Mouse (Mus musculus): ENCODE data around the gene Clpx. TPM values are rescaled to one million over a fixed set of nuclear protein-coding genes. Genes with fewer than 3 reads are reported as not detected.

Clpx gene
- total and polyA plus RNA-seq, 3 experiments = 32.4 to 38.8 TPM; not detected in 1

GRCm38 (mm10) chr9:65363684-65364083, 69.6 kb downstream of the Clpx start:
- H3K36me3 ChIP-seq (ENCODE audit: control insufficient read depth in 1 of 2, insufficient read depth in 2 of 2, low read length in 2 of 2) = 0 out of 4 replicates have a peak, but pooled peaks cover 0 to 2% of the 10 kb centered on the region in 2 experiments
- no peaks in the 10 kb centered on the region for H3K9me3 ChIP-seq (replicated peaks; ENCODE audit: insufficient read depth, low read length)
- TF ChIP-seq ELF1 (IDR thresholded peaks at IDR 0.05; ENCODE audit: low read depth, low read length) (no peak), MYC (IDR thresholded peaks at IDR 0.05; ENCODE audit: low read depth, low read length) (no peak), CHD1 (IDR thresholded peaks at IDR 0.05; ENCODE audit: low read depth, low read length) (no peak), GABPA (IDR thresholded peaks at IDR 0.05; ENCODE audit: low read depth, low read length) (no peak), MYB (IDR thresholded peaks at IDR 0.05; ENCODE audit: low read depth, low read length) (no peak), NELFE (IDR thresholded peaks at IDR 0.05; ENCODE audit: low read depth, low read length) (no peak), MAFK (IDR thresholded peaks at IDR 0.05; ENCODE audit: borderline replicate concordance, low read depth, low read length) (no peak), SMC3 (IDR thresholded peaks at IDR 0.05; ENCODE audit: low read depth, low read length) (no peak), RCOR1 (IDR thresholded peaks at IDR 0.05; ENCODE audit: low read depth, low read length) (no peak), TCF12 (IDR thresholded peaks at IDR 0.05; ENCODE audit: low read depth, low read length) (no peak), MAZ (IDR thresholded peaks at IDR 0.05; ENCODE audit: low read depth, low read length) (no peak), E2F4 (IDR thresholded peaks at IDR 0.05; ENCODE audit: borderline replicate concordance, low read depth, low read length) (no peak), GATA1 (IDR thresholded peaks at IDR 0.05; ENCODE audit: low read depth, low read length) (no peak), CHD2 (IDR thresholded peaks at IDR 0.05; ENCODE audit: low read length) (no peak)
- no peak overlapping the region for H3K4me3 ChIP-seq (ENCODE audit: control insufficient read depth in 1 of 2, insufficient read depth in 1 of 2, low read depth in 2 of 2, low read length in 2 of 2)
- H3K4me1 ChIP-seq (ENCODE audit: control insufficient read depth in 1 of 2, insufficient read depth in 2 of 2, low read length in 2 of 2) = no peaks in the 10 kb centered on the region
- H3K79me2 ChIP-seq (ENCODE audit: control insufficient read depth, insufficient read depth, low read length, poor library complexity) = no peaks in the 10 kb centered on the region
- H3K27ac ChIP-seq (ENCODE audit: control insufficient read depth, low read depth, low read length) = no peak overlapping the region
- no peaks in the 10 kb centered on the region for H3K27me3 ChIP-seq (ENCODE audit: control insufficient read depth in 1 of 2, insufficient read depth in 2 of 2, low read length in 2 of 2)
- no peak for DNase-seq (ENCODE audit: low read depth, low spot score)
- no peak overlapping the region for H3K9ac ChIP-seq (ENCODE audit: control insufficient read depth, low read depth, low read length, poor library complexity, severe bottlenecking)

DNA sequence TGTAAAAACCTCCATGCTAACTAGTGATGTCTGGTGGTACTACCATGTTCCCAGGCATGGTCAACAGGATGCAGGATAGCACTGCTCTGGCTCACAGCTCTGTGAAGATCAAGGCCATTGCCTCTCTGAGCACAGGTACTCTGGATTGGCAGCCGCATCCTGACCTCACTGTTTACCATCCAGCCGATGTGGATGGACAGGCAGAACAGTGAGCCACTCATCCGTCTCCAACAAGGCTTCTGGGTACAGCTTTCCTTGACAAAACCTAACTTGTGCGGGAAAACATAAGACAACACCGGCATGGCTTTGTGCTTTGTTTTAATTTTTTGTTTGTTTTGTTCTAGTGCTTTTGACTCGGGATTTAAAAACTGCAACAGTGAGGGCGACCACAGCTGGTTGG, 71.7 kb downstream of the Clpx start:
- H3K27me3 ChIP-seq (ENCODE audit: control insufficient read depth in 1 of 2, insufficient read depth in 2 of 2, low read length in 2 of 2) = no peaks in the 10 kb centered on the region
- TF ChIP-seq MYC (IDR thresholded peaks at IDR 0.05; ENCODE audit: low read depth, low read length) = no peak
- no peak for TF ChIP-seq BHLHE40 (IDR thresholded peaks at IDR 0.05; ENCODE audit: borderline replicate concordance, low read depth, low read length)
- TF ChIP-seq SIN3A (IDR thresholded peaks at IDR 0.05; ENCODE audit: low read length) = no peak
- TF ChIP-seq MEF2A (IDR thresholded peaks at IDR 0.05; ENCODE audit: extremely low read depth, insufficient replicate concordance, low read depth, low read length, poor library complexity, severe bottlenecking) = no peak
- H3K9ac ChIP-seq (ENCODE audit: control insufficient read depth, low read depth, low read length, poor library complexity, severe bottlenecking) = no peak overlapping the region
- H3K4me3 ChIP-seq (ENCODE audit: control insufficient read depth in 1 of 2, insufficient read depth in 1 of 2, low read depth in 2 of 2, low read length in 2 of 2) = no peak overlapping the region
- no peaks in the 10 kb centered on the region for H3K4me1 ChIP-seq (ENCODE audit: control insufficient read depth in 1 of 2, insufficient read depth in 2 of 2, low read length in 2 of 2)
- H3K79me2 ChIP-seq (ENCODE audit: control insufficient read depth, insufficient read depth, low read length, poor library complexity) = no peaks in the 10 kb centered on the region
- H3K9me3 ChIP-seq (replicated peaks; ENCODE audit: insufficient read depth, low read length) = no peaks in the 10 kb centered on the region
- no peak overlapping the region for H3K27ac ChIP-seq (ENCODE audit: control insufficient read depth, low read depth, low read length)
- DNase-seq (ENCODE audit: low read depth, low spot score) = no peak
- no peaks in the 10 kb centered on the region for H3K36me3 ChIP-seq (ENCODE audit: control insufficient read depth in 1 of 2, insufficient read depth in 2 of 2, low read length in 2 of 2)
